Mouse (Mus musculus) adipocyte (in vitro differentiated cells): ENCODE data around the gene Apoa5.

Experiments used
- DNase-seq: peaks from one replicate; pipeline ENCODE4 v3.0.0-alpha.2; 2016; ENCODE audit warnings: low spot score

Gene Apoa5

GRCm38 (mm10) chr9:46268343-46268873, at the start of gene Apoa5:
Apoa5 (plus strand) TSS chr9:46268633.
- DNase-seq: no peak

GRCm38 (mm10) chr9:46223090-46223489, 45.3 kb upstream of the Apoa5 start:
- no peak for DNase-seq

- DNase-seq: no peak
Measured at GRCm38 (mm10) chr9:46224101-46224500, 44.3 kb upstream of the Apoa5 start.

- no peak for DNase-seq
Measured at GRCm38 (mm10) chr9:46224945-46225660, 43.3 kb upstream of the Apoa5 start.

GRCm38 (mm10) chr9:46227064-46227614, 41.3 kb upstream of the Apoa5 start:
- DNase-seq: no peak

DNA sequence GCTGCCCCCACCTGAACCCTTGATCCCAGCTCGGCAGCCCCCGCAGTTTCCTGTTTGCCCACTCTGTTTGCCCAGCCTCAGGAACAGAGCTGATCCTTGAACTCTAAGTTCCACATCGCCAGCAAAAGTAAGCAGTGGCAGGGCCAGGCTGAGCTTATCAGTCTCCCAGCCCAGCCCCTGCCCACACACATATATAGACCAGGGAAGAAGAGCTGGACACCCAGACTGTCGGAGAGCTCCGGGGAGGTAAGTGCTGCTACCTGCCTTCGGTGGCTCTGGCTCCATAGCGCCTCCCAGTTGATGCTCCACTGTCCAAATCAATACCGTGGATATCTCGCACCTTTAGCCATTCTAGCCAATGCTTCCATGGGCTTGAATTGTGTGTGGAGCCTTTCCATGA, 39.9 kb upstream of the Apoa5 start, which contains the start of gene Apoa1:
Gene Apoa1, plus strand, starts transcription at position 90 of the 400 bp plus-strand sequence.
- DNase-seq: no peak

DNA sequence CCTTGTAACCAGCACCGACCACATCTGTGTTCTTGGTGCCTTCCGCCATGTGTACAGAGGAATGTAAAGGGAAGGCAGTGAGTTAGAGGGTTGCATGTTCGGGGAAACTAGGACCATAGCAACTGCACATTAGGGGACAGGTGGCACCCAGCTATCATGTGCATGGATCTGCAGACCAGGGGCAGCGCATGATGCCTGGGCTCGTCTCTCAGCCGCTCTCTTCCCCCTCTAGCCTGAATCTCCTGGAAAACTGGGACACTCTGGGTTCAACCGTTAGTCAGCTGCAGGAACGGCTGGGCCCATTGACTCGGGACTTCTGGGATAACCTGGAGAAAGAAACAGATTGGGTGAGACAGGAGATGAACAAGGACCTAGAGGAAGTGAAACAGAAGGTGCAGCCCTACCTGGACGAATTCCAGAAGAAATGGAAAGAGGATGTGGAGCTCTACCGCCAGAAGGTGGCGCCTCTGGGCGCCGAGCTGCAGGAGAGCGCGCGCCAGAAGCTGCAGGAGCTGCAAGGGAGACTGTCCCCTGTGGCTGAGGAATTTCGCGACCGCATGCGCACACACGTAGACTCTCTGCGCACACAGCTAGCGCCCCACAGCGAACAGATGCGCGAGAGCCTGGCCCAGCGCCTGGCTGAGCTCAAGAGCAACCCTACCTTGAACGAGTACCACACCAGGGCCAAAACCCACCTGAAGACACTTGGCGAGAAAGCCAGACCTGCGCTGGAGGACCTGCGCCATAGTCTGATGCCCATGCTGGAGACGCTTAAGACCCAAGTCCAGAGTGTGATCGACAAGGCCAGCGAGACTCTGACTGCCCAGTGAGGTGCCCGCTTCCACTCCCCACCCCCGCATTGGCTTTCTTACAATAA, 38.6 kb upstream of the Apoa5 start:
- peak; percentile 73 for DNase-seq

DNA sequence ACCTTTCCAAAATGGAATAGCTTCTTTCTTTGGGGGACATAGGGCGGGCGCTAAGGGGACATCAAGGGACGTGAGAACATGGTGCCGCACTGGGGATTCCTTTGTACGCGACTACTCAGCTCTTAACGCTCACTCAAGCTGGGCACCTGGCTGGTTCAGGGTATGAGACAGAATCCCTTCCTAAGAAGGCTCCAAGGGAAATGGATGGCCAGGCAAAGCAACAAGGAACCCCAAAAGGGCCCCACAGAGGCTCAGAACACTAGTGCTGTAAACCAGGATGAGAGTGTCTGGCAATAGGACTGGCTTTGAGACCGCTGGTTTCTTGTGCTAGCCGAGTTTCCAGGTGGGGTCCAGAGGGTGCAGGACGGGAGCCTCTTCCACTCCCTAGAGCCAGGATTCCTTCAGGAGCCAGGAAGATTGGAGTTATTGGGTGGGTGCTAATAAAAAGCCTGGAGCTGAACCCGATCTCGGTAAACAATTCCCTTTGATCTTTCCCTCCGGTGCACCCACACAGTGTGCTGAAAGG, 37.9 kb upstream of the Apoa5 start:
- DNase-seq: no peak

DNA sequence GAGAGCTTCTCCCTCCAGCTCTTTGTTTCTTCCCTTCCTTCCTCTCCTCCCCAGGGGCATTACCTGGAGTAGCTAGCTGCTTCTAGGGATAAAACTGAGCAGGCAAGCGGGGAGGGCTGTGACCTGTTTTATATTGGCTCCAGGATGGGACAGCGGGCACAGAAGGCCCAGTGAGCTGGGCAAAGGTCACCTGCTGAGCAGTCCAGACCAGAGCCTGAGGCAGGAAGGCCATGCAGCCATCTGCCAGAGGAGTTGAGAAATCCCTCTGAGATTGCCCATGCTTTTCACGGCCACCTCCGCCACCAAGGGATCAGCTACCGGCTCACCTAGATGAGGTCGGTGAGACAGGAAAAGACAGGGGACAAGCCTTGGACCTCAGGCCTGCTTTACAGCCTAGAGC, 33.2 kb upstream of the Apoa5 start:
- DNase-seq: peak; percentile 59

DNA sequence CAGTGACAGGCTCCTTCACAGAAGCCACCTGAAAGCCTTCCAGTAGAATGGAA, 33.0 kb upstream of the Apoa5 start, which contains the start of gene Apoc3:
Gene Apoc3, minus strand, starts transcription at position 41 of the 53 bp plus-strand sequence.
- no peak for DNase-seq

- no peak for DNase-seq
Measured at GRCm38 (mm10) chr9:46235649-46236048, 32.8 kb upstream of the Apoa5 start.

DNA sequence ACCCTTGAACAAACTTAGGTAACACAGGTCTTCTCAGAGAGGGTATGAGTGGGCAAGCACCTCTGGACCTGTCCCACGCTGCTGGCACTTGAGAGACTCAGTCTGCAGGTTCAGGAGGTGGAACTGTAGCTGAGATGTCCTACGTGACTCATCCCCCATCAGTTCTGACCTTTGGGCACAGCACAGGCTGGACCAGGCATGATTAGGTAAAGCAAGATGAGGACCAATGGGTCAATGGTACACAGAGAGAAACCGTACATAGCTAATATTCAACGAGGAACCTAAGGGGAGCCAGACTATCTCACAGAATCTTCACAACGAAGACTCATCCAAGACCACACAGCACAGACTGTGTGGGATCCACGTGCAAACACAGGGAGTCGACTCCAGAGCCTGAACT, 29.6 kb upstream of the Apoa5 start:
- DNase-seq: no peak

- no peak for DNase-seq
Measured at GRCm38 (mm10) chr9:46240526-46241153, 27.8 kb upstream of the Apoa5 start, which contains the start of gene Apoa4. Apoa4 (plus strand) TSS chr9:46240696.

DNA sequence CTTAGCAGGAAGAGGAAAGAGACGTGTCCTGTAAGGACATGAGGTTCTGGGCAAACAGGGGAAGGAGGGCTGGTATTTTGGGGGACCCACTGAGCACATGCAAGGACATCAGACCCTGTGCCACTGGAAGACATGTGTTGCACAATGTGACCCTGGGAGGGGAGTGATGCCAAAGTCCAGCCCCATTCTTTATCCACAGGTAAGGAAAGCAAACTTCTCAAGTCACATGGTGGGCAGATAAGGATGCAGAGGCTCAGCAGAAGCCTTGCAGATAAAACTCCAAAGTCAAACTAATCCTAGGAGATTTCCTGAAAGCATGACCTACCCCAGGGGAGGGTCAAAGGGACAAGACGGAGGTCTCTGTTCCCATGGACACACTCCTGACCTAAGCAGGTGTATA, 26.6 kb upstream of the Apoa5 start:
- no peak for DNase-seq

DNA sequence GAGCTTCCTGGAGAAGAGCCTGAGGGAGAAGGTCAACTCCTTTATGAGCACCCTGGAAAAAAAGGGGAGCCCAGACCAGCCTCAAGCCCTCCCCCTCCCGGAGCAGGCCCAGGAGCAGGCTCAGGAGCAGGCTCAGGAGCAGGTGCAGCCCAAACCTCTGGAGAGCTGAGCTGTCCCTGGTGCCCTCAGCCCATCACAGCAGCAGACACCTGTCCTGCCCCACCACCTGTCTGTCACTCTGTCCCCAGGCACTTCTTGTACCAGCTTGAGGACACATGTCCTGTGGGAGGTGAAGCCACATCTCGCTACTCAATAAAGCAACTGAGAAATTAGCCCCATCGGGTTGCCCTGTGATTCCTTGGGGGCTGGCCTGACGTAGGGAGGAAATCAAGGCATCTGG, 25.3 kb upstream of the Apoa5 start:
- no peak for DNase-seq

DNA sequence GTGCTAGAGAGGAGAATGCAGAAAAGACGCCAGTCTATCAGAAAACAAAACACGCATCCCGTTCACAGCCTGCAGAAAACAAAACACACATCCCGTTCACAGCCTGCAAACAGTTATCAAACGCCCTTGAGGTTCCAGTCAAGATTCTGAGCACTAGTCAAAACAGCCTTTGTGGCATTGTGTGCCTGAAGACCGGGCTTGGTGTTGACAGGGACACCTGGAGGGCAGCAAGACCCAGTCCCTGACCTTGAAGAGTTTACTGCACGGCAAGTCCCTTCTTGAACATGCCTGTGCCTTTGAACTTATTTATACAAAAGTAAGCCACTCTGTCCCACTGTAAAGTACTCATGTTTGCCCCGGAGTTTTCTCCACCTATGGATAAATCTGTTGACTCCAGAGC, 24.8 kb upstream of the Apoa5 start:
- DNase-seq: no peak

- peak; percentile 91 for DNase-seq
Measured at GRCm38 (mm10) chr9:46246752-46247324, 21.6 kb upstream of the Apoa5 start.

GRCm38 (mm10) chr9:46256177-46256576, 12.3 kb upstream of the Apoa5 start:
- peak; percentile 17 for DNase-seq

- peak; percentile 26 for DNase-seq
Measured at GRCm38 (mm10) chr9:46256658-46257385, 11.6 kb upstream of the Apoa5 start.

- peak; percentile 73 for DNase-seq
Measured at GRCm38 (mm10) chr9:46257546-46257945, 10.9 kb upstream of the Apoa5 start.

DNA sequence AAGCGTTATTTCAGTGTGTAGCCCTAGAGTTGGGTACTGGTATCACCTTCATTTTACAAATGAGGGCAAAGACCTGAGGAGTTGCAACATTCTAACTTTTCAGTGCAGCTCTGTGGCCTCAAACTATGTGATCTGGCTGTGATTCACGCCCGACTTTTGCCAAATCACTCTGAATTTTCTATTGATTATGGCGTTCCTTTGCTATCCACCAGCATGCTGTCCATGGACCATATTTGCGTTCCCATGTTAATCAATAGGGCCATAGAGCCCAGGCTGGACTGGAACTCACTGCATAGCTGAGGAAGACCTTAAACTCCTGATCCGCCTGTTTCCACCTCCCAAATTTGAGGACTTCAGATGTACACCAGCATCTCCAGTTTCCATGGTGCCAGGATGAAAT, 9.3 kb upstream of the Apoa5 start:
- DNase-seq: no peak
